In the genomic region with DNA sequence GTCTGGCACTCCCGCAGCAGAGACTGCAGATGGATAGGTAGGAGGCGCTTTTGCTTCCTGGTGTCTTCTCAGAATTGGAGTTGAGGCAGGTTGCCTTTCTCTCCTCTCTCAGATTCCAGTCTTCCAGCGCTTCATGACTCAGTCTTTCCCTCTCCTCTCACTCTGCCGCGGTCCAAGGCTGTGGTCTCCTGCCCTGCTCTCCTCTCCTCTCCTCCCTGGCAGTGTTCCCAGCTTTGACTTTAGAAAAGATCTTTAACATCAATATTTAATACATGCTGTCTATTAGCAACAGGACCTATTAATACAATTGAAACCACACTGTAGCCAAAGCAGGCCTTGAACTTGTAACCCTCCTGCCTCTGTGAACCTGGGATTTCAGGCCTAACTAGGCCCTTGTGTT, we compare ENCODE assay signal across 23 mouse cellular contexts. TPM values are rescaled to one million over a fixed set of nuclear protein-coding genes. Genes with fewer than 3 reads are reported as not detected.
DNase-seq lines count a peak whose midpoint lies in the region; ATAC-seq lines count a peak whose summit lies in the region.
"Had no signal": no experiment of that assay in that cellular context is flagged by ENCODE, and none has a peak within 500 bp of the region (broad histone marks: within the 10 kb centered on the region; RNA-seq: fewer than 3 reads in every experiment).

No protein-coding gene starts in this region.

- H3K27me3 ChIP-seq in limb, embryonic 13.5 days, result no peaks in the 10 kb centered on the region
- H3K27me3 ChIP-seq in limb, embryonic 10.5 days (ENCODE audit: low read depth, poor library complexity, severe bottlenecking), result no peaks in the 10 kb centered on the region
- H3K27me3 ChIP-seq in intestine, embryonic 15.5 days (replicated peaks), result no peaks in the 10 kb centered on the region
- H3K27me3 ChIP-seq: embryonic facial prominence, embryonic 15.5 days; forebrain, embryonic 15.5 days; heart, embryonic 12.5 days had no signal

- 91% methylated on average over 5 of the region's 5 CpGs for WGBS in limb, embryonic 13.5 days
- WGBS in limb, embryonic 10.5 days, result 91% methylated on average over 5 of the region's 5 CpGs
- 85% methylated on average over 5 of the region's 5 CpGs for WGBS in intestine, embryonic 15.5 days

- H3K36me3 ChIP-seq in limb, embryonic 13.5 days, result peaks cover 32% of the 10 kb centered on the region
- peaks cover 42% of the 10 kb centered on the region for H3K36me3 ChIP-seq in limb, embryonic 10.5 days
- H3K36me3 ChIP-seq in intestine, embryonic 15.5 days, result peaks cover 2% of the 10 kb centered on the region

- H3K27ac ChIP-seq in limb, embryonic 13.5 days, result no peak overlapping the region
- no peak overlapping the region for H3K27ac ChIP-seq in limb, embryonic 10.5 days
- no peak overlapping the region for H3K27ac ChIP-seq in intestine, embryonic 15.5 days
- H3K27ac ChIP-seq: embryonic facial prominence, embryonic 15.5 days; forebrain, embryonic 15.5 days; heart, adult 2 months; hindbrain, embryonic 10.5 days; hindbrain, embryonic 14.5 days had no signal

- H3K9me3 ChIP-seq in limb, embryonic 13.5 days, result no peaks in the 10 kb centered on the region
- no peaks in the 10 kb centered on the region for H3K9me3 ChIP-seq in limb, embryonic 10.5 days (replicated peaks)
- H3K9me3 ChIP-seq in intestine, embryonic 15.5 days, result no peaks in the 10 kb centered on the region
- H3K9me3 ChIP-seq: embryonic facial prominence, embryonic 15.5 days; forebrain, embryonic 15.5 days; heart, embryonic 12.5 days; hindbrain, embryonic 10.5 days had no signal

- H3K4me1 ChIP-seq in limb, embryonic 13.5 days, result no peaks in the 10 kb centered on the region
- peaks cover 5% of the 10 kb centered on the region for H3K4me1 ChIP-seq in limb, embryonic 10.5 days
- H3K4me1 ChIP-seq in intestine, embryonic 15.5 days (replicated peaks), result no peaks in the 10 kb centered on the region
- H3K4me1 ChIP-seq: embryonic facial prominence, embryonic 15.5 days; forebrain, embryonic 15.5 days; heart, embryonic 12.5 days; hindbrain, embryonic 10.5 days had no signal

- DNase-seq in limb, embryonic 10.5 days (ENCODE audit: low spot score), result no peak
- DNase-seq in NIH3T3 (ENCODE audit: low read depth), result peak; percentile 76
- peak; percentile 47 for DNase-seq in adrenal gland, postnatal 25 days
- DNase-seq in thymus, postnatal 36 days, result no peak
- DNase-seq in cerebellum, postnatal 14 days, result no peak
- DNase-seq: cerebellum, adult 2 months; cerebellum, postnatal 10 days; embryo, embryonic 11 days; gastrocnemius, postnatal 14 days; heart, adult 2 months; kidney, adult 2 months had no signal

- no peak for ATAC-seq in limb, embryonic 13.5 days (ENCODE audit: low FRiP score, low read depth)
- no peak for ATAC-seq in intestine, embryonic 15.5 days
- ATAC-seq: forebrain, embryonic 15.5 days; intestine, embryonic 16.5 days had no signal

- H3K4me3 ChIP-seq in limb, embryonic 13.5 days, result no peak overlapping the region
- H3K4me3 ChIP-seq in limb, embryonic 10.5 days, result no peak overlapping the region
- H3K4me3 ChIP-seq in intestine, embryonic 15.5 days (replicated peaks), result no peak overlapping the region
- H3K4me3 ChIP-seq: embryonic facial prominence, embryonic 15.5 days; forebrain, embryonic 15.5 days; heart, adult 2 months; heart, embryonic 12.5 days; hindbrain, embryonic 10.5 days had no signal

- H3K4me2 ChIP-seq in limb, embryonic 13.5 days (replicated peaks), result no peak overlapping the region
- H3K4me2 ChIP-seq in intestine, embryonic 15.5 days (replicated peaks), result no peak overlapping the region
- H3K4me2 ChIP-seq: embryonic facial prominence, embryonic 15.5 days; forebrain, embryonic 15.5 days; heart, embryonic 12.5 days; hindbrain, embryonic 14.5 days had no signal

- peak overlapping the region; percentile 39; the same call in 1 of the 2 replicates for H3K9ac ChIP-seq in limb, embryonic 13.5 days
- H3K9ac ChIP-seq in intestine, embryonic 15.5 days, result no peak overlapping the region
- H3K9ac ChIP-seq: embryonic facial prominence, embryonic 15.5 days; forebrain, embryonic 15.5 days; heart, embryonic 12.5 days; hindbrain, embryonic 14.5 days had no signal

RNA-seq across cellular contexts. Expression of gene Meaf6, which starts 11.1 kb away (rescaled TPM):
- polyA plus RNA-seq in limb, embryonic 13.5 days (2015; fragmentation: Nextera tagmentation; extraction: Ambion mirVana), result 67.8 and 69.8 TPM in 2 replicates
- 64.2 and 70.9 TPM in 2 replicates for polyA plus RNA-seq in limb, embryonic 10.5 days (2016; fragmentation: Nextera tagmentation; extraction: Ambion mirVana)
- 34.2 and 36.9 TPM in 2 replicates for total RNA-seq in adrenal gland, postnatal 25 days (2021)
- 47.1 and 50.8 TPM in 2 replicates for polyA plus RNA-seq in intestine, embryonic 15.5 days (2015; fragmentation: Nextera tagmentation; extraction: Ambion mirVana)

RNA-seq across cellular contexts. Expression of gene Snip1, which starts 29.6 kb away (rescaled TPM):
- 32.6 and 33.0 TPM in 2 replicates for polyA plus RNA-seq in limb, embryonic 13.5 days (2015; fragmentation: Nextera tagmentation; extraction: Ambion mirVana)
- 35.5 and 35.7 TPM in 2 replicates for polyA plus RNA-seq in limb, embryonic 10.5 days (2016; fragmentation: Nextera tagmentation; extraction: Ambion mirVana)
- total RNA-seq in adrenal gland, postnatal 25 days (2021), result 18.7 and 20.2 TPM in 2 replicates
- 24.6 and 28.2 TPM in 2 replicates for polyA plus RNA-seq in intestine, embryonic 15.5 days (2015; fragmentation: Nextera tagmentation; extraction: Ambion mirVana)

RNA-seq across cellular contexts. Expression of gene Dnali1, which starts 30.6 kb away (rescaled TPM):
- polyA plus RNA-seq in limb, embryonic 13.5 days (2015; fragmentation: Nextera tagmentation; extraction: Ambion mirVana), result not detected in 2 replicates
- 0.09 and 0.15 TPM in 2 replicates for polyA plus RNA-seq in limb, embryonic 10.5 days (2016; fragmentation: Nextera tagmentation; extraction: Ambion mirVana)
- not detected in 2 replicates for total RNA-seq in adrenal gland, postnatal 25 days (2021)
- polyA plus RNA-seq in intestine, embryonic 15.5 days (2015; fragmentation: Nextera tagmentation; extraction: Ambion mirVana), result not detected in 2 replicates
- total RNA-seq: common myeloid progenitor, adult 5-6 weeks; gastrocnemius, adult 18-20 months; gastrocnemius, postnatal 14 days; heart, adult 2 months; heart, postnatal 25 days; MEL had no signal
- polyA plus RNA-seq: intestine, embryonic 16.5 days had no signal

RNA-seq across cellular contexts. Expression of gene Zc3h12a, which starts 31.6 kb away (rescaled TPM):
- polyA plus RNA-seq in limb, embryonic 13.5 days (2015; fragmentation: Nextera tagmentation; extraction: Ambion mirVana), result 0.41 and 0.46 TPM in 2 replicates
- polyA plus RNA-seq in limb, embryonic 10.5 days (2016; fragmentation: Nextera tagmentation; extraction: Ambion mirVana), result 0.23 and 0.58 TPM in 2 replicates
- 6.8 and 10.8 TPM in 2 replicates for total RNA-seq in adrenal gland, postnatal 25 days (2021)
- 1.4 and 1.8 TPM in 2 replicates for polyA plus RNA-seq in intestine, embryonic 15.5 days (2015; fragmentation: Nextera tagmentation; extraction: Ambion mirVana)

Comparison
In these comparisons a context has a peak if more than half of its experiments do, and no peak if none do; other contexts are left out.
1. DNase-seq: peak in NIH3T3 (single experiment) and adrenal gland, postnatal 25 days (single experiment); none in limb, embryonic 10.5 days (single experiment), thymus, postnatal 36 days (0 of 2) and cerebellum, postnatal 14 days (0 of 2).